Mouse (Mus musculus) gonadal fat pad, adult 2 months (tissue): ENCODE results near the gene Glod4. TPM values are rescaled to one million over a fixed set of nuclear protein-coding genes. Genes with fewer than 3 reads are reported as not detected.

ENCODE experiments used
- DNase-seq: peaks from one replicate; pipeline ENCODE4 v3.0.0-alpha.2; 2012; ENCODE audit warnings: low read depth
- polyA plus RNA-seq: library from polyadenylated mRNA; depleted of rRNA; stranded (reverse); fragments of >200 nt; gene quantifications from 2 replicates; pipeline ENCODE4 v1.2.3, GENCODE M21; 2012; rRNA removed

Glod4 gene
- polyA plus RNA-seq, 1 experiment: 17.5 TPM

- DNase-seq: no peak
Measured at GRCm38 (mm10) chr11:76081048-76081640, 162.4 kb downstream of the Glod4 start.

DNA sequence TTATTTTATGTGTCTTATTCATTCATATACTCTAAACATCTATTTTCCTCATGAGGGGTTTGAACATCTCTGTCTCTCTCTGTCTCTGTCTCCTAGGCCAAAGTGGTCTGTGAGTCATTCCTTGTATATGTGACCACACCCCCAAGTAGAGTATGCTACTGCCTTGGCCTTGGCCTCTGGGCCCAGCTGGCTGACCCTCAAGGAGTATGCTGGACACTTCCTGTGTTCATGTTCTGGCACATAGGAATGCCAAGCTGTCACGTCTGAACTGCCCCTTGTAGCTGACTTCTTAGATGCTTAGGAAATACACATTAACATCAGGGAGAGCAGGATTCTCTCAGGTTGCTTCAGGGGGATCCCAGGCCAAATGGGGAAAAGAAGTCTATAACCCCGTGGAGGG lies 163.2 kb downstream of the Glod4 start:
- no peak for DNase-seq

DNA sequence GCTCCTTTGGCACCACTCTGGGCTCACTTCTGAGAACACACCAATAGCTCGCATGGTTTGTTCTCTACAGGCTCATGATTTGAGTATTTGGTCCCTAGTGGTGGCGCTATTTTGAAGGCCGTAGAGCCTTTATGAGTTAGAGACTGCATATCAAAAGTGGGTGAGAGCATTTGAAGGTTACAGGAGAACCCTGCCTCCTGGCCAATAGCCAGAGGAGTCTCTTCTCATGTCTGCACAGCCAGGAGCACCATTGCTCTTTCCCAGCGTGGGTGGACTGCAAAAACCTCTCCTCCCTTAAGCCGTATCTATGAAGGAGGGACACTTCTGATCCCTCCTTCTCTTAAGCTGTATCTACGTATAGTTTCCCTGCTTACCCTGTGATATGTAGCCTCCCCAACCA lies 166.2 kb downstream of the Glod4 start:
- no peak for DNase-seq

- no peak for DNase-seq
Measured at GRCm38 (mm10) chr11:76074296-76075093, 169.0 kb downstream of the Glod4 start.

Other genes with a start within 250 kb of the Glod4 start
- 2.0 and 5.4 TPM in 2 replicates for gene 1700016K19Rik, start 243.8 kb downstream of the Glod4 start, polyA plus RNA-seq
- gene Rflnb, start 215.9 kb downstream of the Glod4 start, polyA plus RNA-seq: 27.2 and 44.8 TPM in 2 replicates
- gene Vps53, start 64.1 kb downstream of the Glod4 start, polyA plus RNA-seq: 30.1 and 35.1 TPM in 2 replicates
- 5.8 and 9.2 TPM in 2 replicates for gene Fam57a, start 64.1 kb downstream of the Glod4 start, polyA plus RNA-seq
- gene Dbil5, start 26.1 kb downstream of the Glod4 start, polyA plus RNA-seq: 23.3 and 26.9 TPM in 2 replicates
- gene Gemin4, start 26.1 kb downstream of the Glod4 start, polyA plus RNA-seq: 7.5 and 10.6 TPM in 2 replicates
- 3.9 and 6.4 TPM in 2 replicates for gene Mrm3, start within 50 bp of the Glod4 start, polyA plus RNA-seq
- gene Nxn, start 155.4 kb upstream of the Glod4 start, polyA plus RNA-seq: 21.9 and 22.2 TPM in 2 replicates
- gene Timm22, start 163.2 kb upstream of the Glod4 start, polyA plus RNA-seq: 10.4 and 15.2 TPM in 2 replicates